Mouse (Mus musculus): ENCODE measurements around the gene Rcor2. TPM values are rescaled to one million over a fixed set of nuclear protein-coding genes. Genes with fewer than 3 reads are reported as not detected.

Rcor2 gene
- total RNA-seq, 4 experiments from 2014 or later, result 3.8 to 7.5 (median 5.3) TPM

DNA sequence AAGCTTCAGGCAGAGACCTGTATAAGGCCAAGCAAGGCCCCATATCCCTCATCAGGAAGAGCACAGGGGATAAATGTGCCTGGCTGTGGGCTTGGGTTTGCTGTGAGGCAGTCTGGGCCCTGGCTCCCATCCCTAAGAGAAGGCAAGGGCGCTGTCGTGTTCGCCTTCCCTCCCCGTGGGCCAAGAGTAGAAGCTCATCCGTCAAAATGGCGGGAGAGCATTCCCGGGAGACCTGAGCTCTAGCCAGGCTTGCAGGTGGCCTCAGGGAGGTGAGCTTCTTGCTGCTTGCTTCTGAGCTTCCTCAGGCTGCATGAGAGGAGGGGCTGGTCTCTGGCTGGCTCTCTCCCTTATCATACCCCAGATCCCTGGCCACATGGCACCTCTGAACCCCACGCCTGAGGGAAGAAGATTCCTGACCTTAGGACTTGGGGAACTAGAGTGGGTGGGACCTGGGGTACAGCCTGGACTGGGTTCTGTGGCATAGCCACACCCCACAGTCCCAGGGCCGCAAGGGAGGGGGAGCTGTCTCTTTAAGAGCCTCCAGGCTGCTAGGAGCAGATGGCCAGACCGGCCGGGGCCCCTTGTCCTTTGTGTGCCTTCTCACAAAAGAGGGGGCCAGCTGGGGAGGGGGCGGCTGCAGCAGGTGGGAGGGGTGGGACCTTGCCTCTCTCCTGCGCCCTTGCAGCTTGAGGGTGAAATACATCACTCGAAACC is 1.5 kb upstream of the Rcor2 start:
- DNase-seq, result no peak

DNA sequence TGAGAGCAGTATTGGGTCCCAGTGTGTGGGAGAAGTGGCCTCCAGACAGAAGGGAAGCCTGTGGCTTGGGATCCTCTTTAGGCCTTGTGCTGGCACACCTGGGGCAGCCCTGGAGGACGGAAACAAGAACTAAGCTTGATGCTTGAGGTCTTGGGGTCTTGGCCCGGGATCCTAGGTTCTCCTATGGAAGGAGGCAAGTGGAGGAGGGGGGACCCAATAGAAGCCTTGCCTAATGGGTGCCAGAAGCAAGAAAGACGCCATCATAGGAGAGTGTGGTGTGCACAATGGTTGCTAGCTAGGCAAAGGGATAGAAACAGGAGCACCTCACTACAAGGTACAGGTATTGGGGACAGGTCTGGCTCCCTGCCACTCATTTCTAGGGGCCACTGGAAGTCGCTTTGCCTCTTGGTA is 699 bp upstream of the Rcor2 start:
- DNase-seq, result no peak

DNA sequence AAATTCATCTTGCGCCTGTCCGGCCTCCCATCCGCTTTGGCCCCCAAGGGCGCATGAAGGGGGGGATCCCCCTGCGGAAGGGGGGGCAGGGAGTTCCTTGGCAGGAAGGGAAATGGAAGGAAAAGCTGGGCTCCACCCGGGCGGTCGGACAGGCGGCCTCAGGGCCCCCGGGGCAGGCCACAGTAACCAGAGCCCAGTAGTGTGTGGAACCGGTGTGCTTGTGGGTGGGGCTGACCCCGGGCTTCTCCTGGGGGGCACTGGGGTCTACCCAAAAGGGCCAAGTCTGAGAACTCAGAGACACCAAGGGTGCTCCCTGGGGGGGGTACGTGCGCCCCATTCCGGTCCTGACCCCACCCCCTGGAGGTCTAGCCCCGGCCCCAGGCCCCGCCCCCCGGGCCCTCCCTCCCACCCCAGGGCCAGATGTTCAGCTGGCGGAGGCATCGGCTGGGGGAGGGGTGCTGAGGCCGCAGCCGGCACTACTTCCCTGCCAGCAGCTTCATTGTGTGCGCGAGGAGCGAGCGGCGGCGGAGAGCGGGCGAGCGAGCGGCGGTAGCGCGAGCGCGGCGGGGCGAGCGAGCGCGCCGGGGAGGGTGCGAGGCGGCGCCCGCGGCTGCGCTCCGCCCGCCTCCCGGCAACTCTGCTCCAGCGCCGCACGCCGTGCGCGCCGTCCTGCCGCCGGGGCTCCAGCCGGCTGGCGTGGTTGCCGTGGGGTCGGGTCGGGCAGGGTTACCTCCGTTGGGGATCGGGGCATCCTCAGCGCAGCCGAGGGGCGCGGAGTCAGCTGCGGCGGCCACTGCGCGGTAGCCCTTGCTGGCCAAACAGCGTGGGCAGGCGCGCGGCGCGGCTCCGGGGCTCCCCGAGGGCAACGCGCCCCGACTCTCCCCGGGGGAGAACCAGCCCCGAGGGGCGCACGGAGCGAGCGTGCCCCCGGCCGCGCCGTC is 926 bp downstream of the Rcor2 start:
- no peak for DNase-seq

DNA sequence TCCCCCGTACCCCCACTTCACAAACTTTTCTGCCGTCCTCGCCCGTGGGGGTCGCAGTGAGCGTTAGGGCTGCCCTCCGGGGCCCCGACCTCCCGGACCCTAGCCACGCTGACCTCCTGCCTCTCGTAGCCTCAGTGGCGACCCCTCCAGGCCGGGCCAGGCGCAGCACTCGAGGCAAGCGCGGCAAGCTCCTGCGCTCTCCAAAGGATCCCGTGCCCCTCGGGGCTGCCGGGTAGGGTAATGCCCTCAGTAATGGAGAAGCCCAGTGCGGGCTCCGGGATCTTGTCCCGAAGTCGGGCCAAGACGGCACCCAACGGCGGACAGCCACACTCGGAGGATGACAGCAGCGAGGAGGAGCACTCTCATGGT is 1.6 kb downstream of the Rcor2 start:
- DNase-seq, result no peak

DNA sequence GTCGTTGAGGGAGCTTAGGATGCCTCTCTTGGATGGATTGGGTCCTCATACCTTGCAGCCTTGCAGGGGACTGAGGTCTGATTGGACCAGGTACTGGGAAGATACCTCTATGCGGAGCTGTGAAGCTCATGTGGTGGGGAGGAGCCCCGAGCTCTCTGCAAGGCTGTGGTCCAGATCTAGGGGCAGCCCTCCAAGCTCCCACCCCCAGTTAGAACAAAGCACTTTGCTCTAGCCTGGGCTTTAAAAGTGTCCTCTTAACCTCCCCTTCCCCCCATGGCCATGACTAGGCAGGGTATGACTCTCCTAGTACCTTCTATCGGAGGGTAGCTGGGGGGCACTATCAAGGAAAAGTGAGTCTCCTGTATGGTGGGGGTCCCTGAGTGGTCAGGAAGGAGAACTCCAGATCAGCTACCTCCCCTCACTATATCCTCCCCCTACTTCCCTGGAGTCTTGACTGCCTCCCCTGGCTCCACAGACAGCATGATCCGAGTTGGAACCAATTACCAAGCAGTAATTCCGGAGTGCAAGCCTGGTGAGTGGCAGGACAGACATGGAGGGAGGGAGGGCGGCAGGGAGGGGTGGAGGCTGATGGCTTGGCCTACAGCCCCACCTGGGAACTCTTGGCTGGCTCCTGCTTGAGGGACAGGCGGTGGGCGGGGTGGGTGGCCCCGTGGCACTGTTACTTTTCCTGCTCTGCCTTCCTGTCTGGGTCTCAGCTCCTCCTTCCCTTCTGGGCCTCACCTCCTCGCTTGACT is 2.3 kb downstream of the Rcor2 start:
- no peak for DNase-seq

DNA sequence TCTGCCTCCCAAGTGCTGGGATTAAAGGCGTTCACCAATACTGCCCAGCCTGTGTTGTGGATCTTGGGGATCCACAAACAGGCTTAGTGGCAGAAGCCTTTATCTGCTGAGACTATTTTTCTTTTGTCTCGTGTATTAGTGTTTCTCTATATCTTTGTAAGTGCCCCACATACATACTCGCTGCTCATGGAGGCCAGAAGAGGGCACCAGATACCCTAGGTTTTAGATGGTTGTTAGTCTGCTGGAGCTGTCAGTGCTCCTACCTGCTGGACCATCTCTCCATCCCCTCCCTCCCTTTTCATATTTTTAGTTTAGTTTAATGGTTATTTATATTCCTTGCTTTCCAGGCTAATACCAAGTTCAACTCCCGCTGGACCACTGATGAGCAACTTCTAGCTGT is 6.4 kb downstream of the Rcor2 start:
- DNase-seq, result no peak

DNA sequence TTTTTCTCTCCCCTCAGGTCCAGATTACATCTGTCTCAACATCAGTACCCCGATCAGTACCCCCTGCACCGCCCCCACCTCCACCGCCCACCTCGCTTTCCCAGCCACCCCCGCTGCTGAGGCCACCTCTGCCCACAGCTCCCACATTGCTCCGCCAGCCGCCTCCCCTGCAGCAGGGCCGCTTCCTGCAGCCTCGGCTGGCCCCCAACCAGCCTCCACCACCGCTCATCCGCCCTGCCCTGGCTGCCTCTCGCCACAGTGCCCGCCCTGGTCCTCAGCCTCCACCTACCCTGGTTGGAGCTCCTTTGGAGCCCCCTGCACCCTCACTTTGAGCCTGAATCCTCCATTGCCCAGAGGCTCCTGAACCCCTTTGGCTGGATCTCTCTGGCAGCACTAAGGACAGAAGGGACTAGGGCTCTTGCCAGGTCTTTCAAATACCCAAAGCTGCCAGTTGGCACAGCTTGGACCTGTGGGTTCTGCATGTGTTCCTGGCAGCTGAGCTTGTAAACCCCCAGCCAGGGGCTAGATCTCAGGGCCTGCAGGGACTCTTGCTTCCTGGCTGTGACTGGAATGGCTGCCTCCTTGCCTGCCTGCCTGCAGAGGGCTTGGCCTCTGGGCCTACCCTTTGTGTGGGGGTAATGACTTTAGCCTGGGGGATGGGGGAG is 7.3 kb downstream of the Rcor2 start:
- DNase-seq, result no peak

GRCm38 (mm10) chr19:7275131-7275789 is 8.1 kb downstream of the Rcor2 start:
- no peak for DNase-seq

GRCm38 (mm10) chr19:7276053-7276659 is 9.0 kb downstream of the Rcor2 start:
- DNase-seq, result no peak

DNA sequence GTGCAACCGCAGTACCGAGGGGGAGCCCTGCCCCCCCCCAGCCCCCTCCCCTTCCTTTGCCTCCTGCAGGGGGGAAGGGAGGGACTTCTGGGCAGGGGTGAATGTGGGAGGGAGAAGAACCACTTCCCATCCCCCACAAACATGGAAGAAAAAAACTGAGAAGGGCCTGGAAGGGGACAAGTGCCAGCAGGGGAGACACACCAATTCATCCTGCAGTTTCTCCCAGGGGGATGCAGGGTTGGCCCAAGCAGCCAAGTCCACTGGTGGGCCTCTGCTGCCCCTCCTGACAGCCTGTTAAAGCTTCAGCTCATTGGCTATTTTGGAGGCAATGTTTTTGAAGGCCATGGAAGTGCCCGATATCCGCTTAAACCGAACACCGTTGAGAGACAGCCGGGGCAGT is 9.7 kb downstream of the Rcor2 start:
- DNase-seq, result no peak

- DNase-seq, result no peak
These were observed 11.2 kb downstream of the Rcor2 start for GRCm38 (mm10) chr19:7278200-7278906.

- no peak for DNase-seq
These were observed 12.0 kb downstream of the Rcor2 start for GRCm38 (mm10) chr19:7279114-7279513.

- no peak for DNase-seq
These were observed 13.6 kb downstream of the Rcor2 start for GRCm38 (mm10) chr19:7280557-7281330.

DNA sequence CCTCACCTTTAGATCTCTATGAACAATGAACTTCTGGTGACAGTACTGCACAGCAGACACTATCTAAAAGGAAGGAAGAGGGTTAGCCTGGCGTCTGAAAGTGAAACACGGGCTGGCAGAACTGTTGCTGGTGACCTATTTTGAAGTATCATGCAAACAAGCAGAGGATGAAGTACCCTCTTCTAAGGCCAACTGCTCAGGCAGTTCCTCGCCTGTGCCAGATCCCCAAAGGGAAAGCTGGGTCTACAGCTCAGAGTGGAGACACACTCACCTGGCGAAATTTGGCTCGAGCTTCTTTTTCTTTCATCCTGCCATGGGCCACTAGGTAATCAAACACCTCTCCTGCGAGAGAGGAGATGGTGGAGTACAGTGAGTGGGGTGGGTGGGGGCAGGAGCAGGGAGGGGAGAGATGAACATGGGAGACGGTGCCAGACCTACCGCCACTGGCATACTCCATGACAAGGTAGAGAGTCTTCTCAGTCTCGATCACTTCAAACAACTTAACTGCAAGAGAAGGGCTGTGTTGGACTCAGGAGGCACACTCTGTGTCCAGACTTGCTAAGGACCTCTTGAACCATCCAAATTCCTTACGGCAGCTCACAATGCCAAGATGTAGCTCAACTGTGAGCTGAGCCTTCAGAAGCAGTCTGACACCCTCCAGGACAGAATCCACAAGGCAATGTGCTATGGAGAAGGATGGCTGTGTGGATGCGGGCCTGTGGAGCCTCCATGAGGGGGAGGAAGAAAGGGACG is 19.6 kb downstream of the Rcor2 start:
- DNase-seq, result no peak

GRCm38 (mm10) chr19:7288288-7288687 is 21.2 kb downstream of the Rcor2 start:
- DNase-seq, result no peak

GRCm38 (mm10) chr19:7289767-7290166 is 22.6 kb downstream of the Rcor2 start:
- DNase-seq, result no peak

DNA sequence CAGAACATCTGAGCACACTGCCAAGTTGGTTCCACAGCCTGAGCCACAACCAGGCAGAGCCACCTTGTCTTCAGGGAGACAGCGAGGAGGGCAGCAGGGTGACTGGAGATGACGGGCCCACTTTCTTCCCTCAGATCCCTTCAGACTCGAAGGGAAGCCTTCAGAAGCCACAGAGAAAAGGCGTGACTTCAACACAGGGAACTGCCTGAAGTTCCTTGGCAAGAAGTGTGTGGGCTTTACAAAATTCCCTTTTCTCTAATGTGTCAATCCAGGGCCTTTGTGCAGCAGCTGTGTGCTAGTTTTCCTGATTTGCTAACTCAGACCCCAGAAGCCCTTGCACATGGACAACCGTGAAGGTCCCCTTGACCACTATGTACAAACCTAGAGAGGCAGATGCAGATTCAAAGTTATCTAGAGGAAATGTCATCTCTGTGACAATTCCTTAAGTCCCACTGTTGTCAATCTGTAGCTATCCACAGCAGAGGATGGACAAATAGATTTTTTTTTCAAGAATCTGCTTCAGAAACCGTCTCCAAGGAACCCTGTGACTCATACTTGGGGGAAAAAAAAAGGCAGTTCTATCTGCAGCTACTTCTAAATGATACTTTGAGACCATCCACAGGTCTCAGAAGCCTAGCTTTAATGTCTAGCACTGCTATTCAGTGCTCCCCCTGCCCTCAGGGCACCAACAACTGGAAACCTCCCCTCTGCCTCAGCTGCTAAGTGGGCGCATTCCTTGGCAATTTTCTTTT is 25.0 kb downstream of the Rcor2 start:
- DNase-seq, result no peak

- DNase-seq, result no peak
These were observed 27.2 kb downstream of the Rcor2 start for GRCm38 (mm10) chr19:7294098-7294876.
